Mouse (Mus musculus) erythroid progenitor cell, adult 5-6 weeks (primary cell): ENCODE measurements around the gene Kif18b. TPM values are rescaled to one million over a fixed set of nuclear protein-coding genes. Genes with fewer than 3 reads are reported as not detected.

Experiments
- ATAC-seq: replicated peaks from 2 replicates; pipeline ENCODE4 v1.8.0; 2016; ENCODE audit warnings: moderate number of reproducible peaks, mild to moderate bottlenecking, moderate TSS enrichment, inconsistent platforms; ENCODE audit not compliant: poor library complexity, low FRiP score, severe bottlenecking
- total RNA-seq, 2 experiments: library from RNA; stranded (forward) in 1 of 2; stranded (reverse) in 1 of 2; fragments of 150-400 nt in 1 of 2; fragments of 186-747, 209-891 nt in 1 of 2; gene quantifications; 2 replicates each; pipeline versions ENCODE4 v1.2.3 to v1.2.4; 2015 to 2017; ENCODE audit warnings: low replicate concordance in 2 of 2

Gene Kif18b
- total RNA-seq, 2 experiments from 2014 or later = 136 to 174 TPM

DNA sequence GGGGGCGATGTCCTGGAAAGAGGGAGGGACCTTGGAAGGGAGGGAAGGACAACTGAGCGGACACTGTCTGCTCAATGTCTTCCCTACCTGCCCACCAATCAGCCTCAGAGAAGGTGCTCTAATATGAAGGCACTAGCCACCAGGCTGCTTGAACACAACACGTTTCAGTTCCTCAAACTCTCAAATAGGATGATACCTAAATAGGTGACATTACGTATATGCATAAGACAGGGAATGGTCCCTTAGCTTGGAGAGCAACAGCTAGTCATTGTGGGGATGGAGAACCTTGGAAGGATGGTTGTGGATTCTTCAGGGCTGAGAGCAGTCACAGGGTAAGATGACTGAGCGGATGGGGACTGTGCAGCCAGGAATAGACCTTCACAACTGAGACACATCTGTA is 37.5 kb downstream of the Kif18b start:
- ATAC-seq = no peak

- ATAC-seq = no peak
These were observed 40.2 kb downstream of the Kif18b start, which contains the start of gene Fam187a for GRCm38 (mm10) chr11:102884616-102885219. Gene Fam187a (plus strand): TSS chr11:102885169.

GRCm38 (mm10) chr11:102881314-102882198 is 43.4 kb downstream of the Kif18b start:
- ATAC-seq = peak; percentile 54

DNA sequence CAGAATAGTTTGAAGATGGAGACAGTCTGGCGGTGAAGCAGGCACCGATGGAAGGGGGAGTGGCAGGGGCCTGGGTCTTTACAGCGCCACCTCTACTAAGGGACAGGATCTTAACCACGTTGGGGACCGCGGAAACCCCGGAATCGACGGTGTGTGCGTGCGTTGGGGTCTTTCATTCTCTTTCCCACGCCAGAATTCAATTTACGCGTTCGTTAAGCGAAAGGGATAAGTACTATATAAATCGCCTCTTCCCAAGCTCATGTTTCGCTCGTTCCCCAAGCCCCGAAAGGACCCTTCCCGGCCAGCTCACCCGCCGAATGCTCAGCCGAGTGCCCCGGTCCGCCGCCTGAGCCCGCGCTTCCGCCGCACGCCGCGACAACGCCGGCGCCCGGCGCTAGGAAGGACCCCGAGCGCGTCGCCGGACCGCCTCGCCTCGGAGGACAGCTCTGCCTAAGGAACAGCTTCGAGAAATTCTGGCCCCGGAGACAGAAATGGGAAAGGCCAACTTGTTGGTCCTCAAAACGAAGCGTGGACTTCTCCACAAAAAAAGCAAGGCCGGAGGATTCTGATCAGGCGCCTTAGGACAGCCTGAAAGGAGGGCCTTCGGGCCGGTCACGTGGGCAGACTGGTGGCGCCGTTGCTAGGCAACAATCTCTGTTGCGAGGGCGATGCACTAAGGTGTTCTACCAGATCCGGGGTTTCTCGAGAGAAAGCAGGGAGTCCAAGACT is 44.2 kb downstream of the Kif18b start, which contains the start of the genes Eftud2 and Ccdc103:
Eftud2 (minus strand) TSS at position 401 of the 729 bp plus-strand sequence.
Ccdc103 (plus strand) TSS at position 620 of the 729 bp plus-strand sequence.
- ATAC-seq = peak; percentile 87

GRCm38 (mm10) chr11:102879558-102879957 is 45.4 kb downstream of the Kif18b start:
- no peak for ATAC-seq

DNA sequence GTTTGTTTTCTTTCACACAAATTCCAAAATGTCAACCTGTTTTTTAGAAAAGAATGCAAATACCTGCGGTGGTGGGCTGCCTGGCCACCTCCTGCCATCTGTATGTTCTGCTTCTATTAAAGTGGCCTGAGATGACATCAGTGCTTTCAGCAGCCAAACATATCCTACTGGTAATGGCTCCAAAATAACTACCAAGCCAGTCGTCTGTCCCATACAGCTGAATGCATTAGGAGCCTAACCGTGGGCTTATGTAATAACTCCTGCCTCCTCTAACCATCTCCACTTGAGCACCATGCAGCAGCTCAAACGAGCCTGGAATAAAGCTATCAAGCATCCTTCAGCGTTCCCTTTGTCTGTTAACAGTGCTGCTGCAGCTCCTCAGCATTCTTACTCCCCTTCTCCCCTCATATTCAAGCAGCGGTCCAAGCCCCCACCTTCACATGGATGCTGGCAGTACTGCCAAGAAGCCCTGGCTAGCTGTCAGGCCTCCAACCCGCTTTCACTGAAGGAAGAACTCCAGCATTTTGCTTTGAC is 50.1 kb downstream of the Kif18b start:
- ATAC-seq = no peak

- ATAC-seq = peak; percentile 55; the same call in 1 of the 2 replicates
These were observed 60.7 kb downstream of the Kif18b start for GRCm38 (mm10) chr11:102864272-102864671.

DNA sequence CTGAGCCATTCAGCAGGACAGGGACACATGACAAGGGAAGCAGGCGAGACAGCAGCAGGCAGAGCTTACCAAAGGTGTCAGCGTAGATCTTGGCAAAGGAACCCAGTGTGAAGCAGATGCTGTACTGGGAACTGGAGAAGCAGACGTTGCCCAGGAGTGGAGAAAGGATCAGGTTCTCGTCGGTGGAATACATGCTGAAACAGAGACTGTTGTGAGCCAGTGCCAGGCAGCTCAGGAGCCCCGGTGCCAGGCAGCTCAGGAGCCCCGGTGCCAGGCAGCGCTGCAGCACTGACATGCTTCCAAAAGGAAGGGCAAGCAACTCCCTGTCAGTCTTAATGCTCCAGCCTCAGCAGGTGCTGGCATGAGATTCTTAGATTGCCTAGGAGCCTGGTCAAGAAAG is 65.0 kb downstream of the Kif18b start:
- ATAC-seq = no peak

DNA sequence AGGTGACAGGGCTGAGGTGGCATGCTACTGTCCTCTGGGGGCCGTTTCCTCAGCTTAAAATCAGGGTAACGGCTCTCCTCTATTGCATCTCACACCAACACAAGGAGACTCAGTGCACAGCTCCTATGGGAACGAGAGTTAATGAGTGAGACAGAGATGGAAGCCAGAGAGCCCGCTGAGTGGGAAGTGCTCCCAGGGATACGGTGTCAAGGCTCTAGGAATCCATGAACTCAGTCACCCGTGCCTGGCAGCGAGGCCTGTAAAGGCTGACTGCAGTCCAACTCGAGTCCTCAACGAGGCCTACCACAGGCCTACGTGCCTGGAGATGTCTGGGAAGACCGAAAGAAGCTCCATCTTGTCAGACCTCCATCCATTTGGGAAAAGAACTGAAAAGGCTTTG is 66.0 kb downstream of the Kif18b start:
- ATAC-seq = no peak

GRCm38 (mm10) chr11:102855941-102856340 is 69.0 kb downstream of the Kif18b start:
- ATAC-seq = no peak

Other genes starting within 250 kb of the Kif18b start
- gene Ccdc43, start 227.3 kb downstream of the Kif18b start, total RNA-seq (2015; ENCODE audit: low replicate concordance) = 6.7 and 7.6 TPM in 2 replicates
- 4.0 and 8.1 TPM in 2 replicates for gene Ccdc43, start 227.3 kb downstream of the Kif18b start, total RNA-seq (2017; ENCODE audit: low replicate concordance)
- gene Adam11, start 163.7 kb downstream of the Kif18b start, total RNA-seq (2015; ENCODE audit: low replicate concordance) = not detected in 2 replicates
- not detected in 2 replicates for gene Adam11, start 163.7 kb downstream of the Kif18b start, total RNA-seq (2017; ENCODE audit: low replicate concordance)
- gene Gjc1, start 105.4 kb downstream of the Kif18b start, total RNA-seq (2015; ENCODE audit: low replicate concordance) = not detected in 2 replicates
- not detected in 2 replicates for gene Gjc1, start 105.4 kb downstream of the Kif18b start, total RNA-seq (2017; ENCODE audit: low replicate concordance)
- gene Higd1b, start 89.3 kb downstream of the Kif18b start, total RNA-seq (2015; ENCODE audit: low replicate concordance) = not detected in 2 replicates
- not detected in 2 replicates for gene Higd1b, start 89.3 kb downstream of the Kif18b start, total RNA-seq (2017; ENCODE audit: low replicate concordance)
- 93.7 and 136 TPM in 2 replicates for gene Eftud2, start 44.1 kb downstream of the Kif18b start, total RNA-seq (2015; ENCODE audit: low replicate concordance)
- 89.9 and 133 TPM in 2 replicates for gene Eftud2, start 44.1 kb downstream of the Kif18b start, total RNA-seq (2017; ENCODE audit: low replicate concordance)
- gene Ccdc103, start 43.9 kb downstream of the Kif18b start, total RNA-seq (2015; ENCODE audit: low replicate concordance) = not detected in 2 replicates
- 1.3 TPM in 1 of 2 replicates, not detected in the other for gene Ccdc103, start 43.9 kb downstream of the Kif18b start, total RNA-seq (2017; ENCODE audit: low replicate concordance)
- gene Fam187a, start 40.0 kb downstream of the Kif18b start, total RNA-seq (2015; ENCODE audit: low replicate concordance) = not detected in 2 replicates
- not detected in 2 replicates for gene Fam187a, start 40.0 kb downstream of the Kif18b start, total RNA-seq (2017; ENCODE audit: low replicate concordance)
- gene Gfap, start 24.2 kb downstream of the Kif18b start, total RNA-seq (2015; ENCODE audit: low replicate concordance) = 31.0 and 38.9 TPM in 2 replicates
- gene Gfap, start 24.2 kb downstream of the Kif18b start, total RNA-seq (2017; ENCODE audit: low replicate concordance) = 56.2 and 59.8 TPM in 2 replicates
- gene C1ql1, start 21.6 kb upstream of the Kif18b start, total RNA-seq (2015; ENCODE audit: low replicate concordance) = not detected in 2 replicates
- gene C1ql1, start 21.6 kb upstream of the Kif18b start, total RNA-seq (2017; ENCODE audit: low replicate concordance) = not detected in 2 replicates
- 25.2 and 31.0 TPM in 2 replicates for gene Nmt1, start 103.1 kb upstream of the Kif18b start, total RNA-seq (2015; ENCODE audit: low replicate concordance)
- 27.1 and 35.8 TPM in 2 replicates for gene Nmt1, start 103.1 kb upstream of the Kif18b start, total RNA-seq (2017; ENCODE audit: low replicate concordance)
- gene Dcakd, start 103.2 kb upstream of the Kif18b start, total RNA-seq (2015; ENCODE audit: low replicate concordance) = 6.8 and 13.4 TPM in 2 replicates
- 4.4 and 10.7 TPM in 2 replicates for gene Dcakd, start 103.2 kb upstream of the Kif18b start, total RNA-seq (2017; ENCODE audit: low replicate concordance)
- gene Plcd3, start 176.5 kb upstream of the Kif18b start, total RNA-seq (2015; ENCODE audit: low replicate concordance) = 1.4 TPM in 1 of 2 replicates, not detected in the other
- 3.1 TPM in 1 of 2 replicates, not detected in the other for gene Plcd3, start 176.5 kb upstream of the Kif18b start, total RNA-seq (2017; ENCODE audit: low replicate concordance)
- gene Acbd4, start 176.6 kb upstream of the Kif18b start, total RNA-seq (2015; ENCODE audit: low replicate concordance) = 13.4 and 21.6 TPM in 2 replicates
- gene Acbd4, start 176.6 kb upstream of the Kif18b start, total RNA-seq (2017; ENCODE audit: low replicate concordance) = 25.6 and 60.5 TPM in 2 replicates
- gene Hexim1, start 191.1 kb upstream of the Kif18b start, total RNA-seq (2015; ENCODE audit: low replicate concordance) = 7.5 and 14.1 TPM in 2 replicates
- gene Hexim1, start 191.1 kb upstream of the Kif18b start, total RNA-seq (2017; ENCODE audit: low replicate concordance) = 20.8 and 26.7 TPM in 2 replicates
- gene Hexim2, start 207.3 kb upstream of the Kif18b start, total RNA-seq (2015; ENCODE audit: low replicate concordance) = 1.8 and 3.8 TPM in 2 replicates
- gene Hexim2, start 207.3 kb upstream of the Kif18b start, total RNA-seq (2017; ENCODE audit: low replicate concordance) = 5.9 and 13.0 TPM in 2 replicates
- gene Fmnl1, start 246.0 kb upstream of the Kif18b start, total RNA-seq (2015; ENCODE audit: low replicate concordance) = 33.2 and 49.9 TPM in 2 replicates
- gene Fmnl1, start 246.0 kb upstream of the Kif18b start, total RNA-seq (2017; ENCODE audit: low replicate concordance) = 9.2 and 22.3 TPM in 2 replicates